Mouse (Mus musculus) skeletal muscle tissue, adult 2 months (tissue): ENCODE measurements around the gene Treh.
A peak's percentile ranks its signal among the peaks of the same experiment; 100 is the strongest.
"Not testable (repeated sequence)": the region's sequence is repeated elsewhere in the genome, so short reads cannot be mapped to it uniquely, and the experiment has no call there.

Source experiments
- DNase-seq: peaks from one replicate; pipeline ENCODE4 v3.0.0-alpha.2; 2012; ENCODE audit warnings: low read depth, low spot score

Gene Treh

DNA sequence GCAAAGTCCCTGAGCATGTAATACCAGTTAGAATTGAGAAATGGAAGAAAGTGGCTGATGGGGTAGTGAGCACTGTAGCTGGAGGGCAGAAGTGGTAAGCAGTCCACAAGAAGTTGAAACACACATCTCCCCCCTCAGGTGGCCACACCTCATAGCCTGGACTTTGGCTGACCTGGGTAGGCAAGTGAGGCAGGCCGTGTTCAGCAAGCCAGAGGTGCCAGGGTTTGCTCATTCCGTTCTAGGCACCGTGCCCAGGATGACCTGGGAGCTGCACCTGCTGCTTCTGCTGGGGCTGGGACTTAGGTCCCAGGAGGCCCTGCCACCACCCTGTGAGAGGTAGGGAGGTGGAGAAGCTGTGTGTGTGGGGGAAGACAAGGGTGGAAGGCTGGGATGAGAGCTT lies at the start of gene Treh:
Gene Treh (plus strand): TSS at position 229 of the 400 bp plus-strand sequence.
- peak; percentile 46 for DNase-seq

DNA sequence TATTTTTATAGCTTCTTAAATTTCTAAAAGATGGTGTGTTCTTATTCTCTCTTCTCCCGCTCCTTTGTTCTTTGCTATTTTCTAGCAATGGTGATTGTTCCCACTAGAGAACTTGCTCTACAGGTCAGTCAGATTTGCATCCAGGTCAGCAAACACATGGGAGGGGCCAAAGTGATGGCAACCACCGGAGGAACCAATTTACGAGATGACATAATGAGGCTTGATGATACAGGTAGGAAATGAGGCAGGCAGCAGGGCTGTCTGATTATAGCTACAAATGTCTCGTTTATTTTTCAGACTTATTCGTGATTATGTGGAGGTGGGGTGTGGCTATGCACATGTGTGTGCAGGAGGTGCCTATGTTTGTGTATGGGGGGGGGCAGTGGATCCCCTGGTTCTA lies 48.6 kb upstream of the Treh start:
- DNase-seq, result no peak

DNA sequence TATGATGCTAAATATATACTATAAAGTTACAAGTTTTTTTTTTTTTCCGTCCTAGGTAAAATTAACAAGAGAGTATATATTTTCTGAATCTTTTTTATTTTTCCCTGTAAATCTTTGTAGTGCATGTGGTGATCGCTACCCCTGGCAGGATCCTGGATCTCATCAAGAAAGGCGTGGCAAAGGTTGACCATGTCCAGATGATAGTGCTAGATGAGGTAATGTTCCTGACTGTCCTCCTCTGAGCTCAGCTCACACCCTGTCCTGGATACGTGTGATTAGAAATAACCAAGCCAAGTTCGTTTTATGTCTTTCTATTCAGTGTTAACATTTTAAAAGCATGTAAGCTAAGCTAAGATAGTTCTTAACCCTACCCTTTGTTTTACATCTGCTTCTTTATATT lies 46.8 kb upstream of the Treh start:
- no peak for DNase-seq

DNA sequence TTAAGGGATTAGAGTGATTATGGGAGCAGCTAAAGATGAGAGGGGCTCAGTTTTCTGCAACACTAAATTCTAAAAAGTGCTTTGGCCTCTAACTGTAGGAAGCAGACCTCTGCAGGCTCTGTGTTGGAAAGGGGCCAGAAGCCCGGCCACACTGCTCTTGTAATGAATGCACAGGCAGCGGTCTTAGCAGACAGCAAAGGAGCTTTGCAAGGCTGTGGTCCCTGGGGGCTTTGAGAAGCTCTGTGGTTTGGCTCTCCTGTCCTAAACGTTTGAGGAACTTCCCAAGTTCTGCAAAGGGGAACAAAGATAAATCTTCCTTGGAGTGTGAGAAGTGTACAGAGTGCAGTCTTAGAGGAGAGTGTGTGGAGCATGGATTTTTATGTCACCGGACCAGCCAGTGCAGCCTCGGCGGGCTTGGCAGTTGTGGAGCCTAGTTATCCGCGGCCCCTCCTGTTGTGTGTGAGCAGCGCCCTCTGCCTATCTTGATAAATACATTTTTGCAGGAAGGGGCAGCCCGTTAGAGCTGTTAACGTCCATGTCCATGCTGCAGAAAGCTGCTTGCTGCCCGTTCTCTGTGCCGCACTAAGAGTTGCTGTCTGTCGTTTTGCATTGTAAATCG lies 35.4 kb upstream of the Treh start:
- DNase-seq, result peak; percentile 66

DNA sequence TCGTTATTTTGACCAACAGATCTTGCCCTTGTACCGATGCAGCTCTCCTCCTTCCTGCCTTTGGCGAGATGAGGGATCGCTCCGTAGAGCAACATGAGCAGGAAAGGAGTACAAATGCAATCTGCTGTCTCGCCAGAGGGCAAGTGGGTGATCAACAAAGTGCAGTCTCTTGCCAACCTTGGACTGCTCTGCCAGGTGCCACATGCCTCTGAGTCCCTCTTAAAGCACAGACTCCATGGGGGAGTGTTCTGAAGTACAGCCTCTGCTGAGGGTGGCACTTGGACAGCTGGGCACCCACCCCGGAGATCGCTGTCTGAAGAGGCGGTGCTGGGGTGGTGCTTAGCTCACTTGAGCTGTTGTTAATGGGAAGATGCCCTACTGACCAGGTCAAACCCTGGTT lies 34.3 kb upstream of the Treh start:
- DNase-seq, result not testable (repeated sequence)

DNA sequence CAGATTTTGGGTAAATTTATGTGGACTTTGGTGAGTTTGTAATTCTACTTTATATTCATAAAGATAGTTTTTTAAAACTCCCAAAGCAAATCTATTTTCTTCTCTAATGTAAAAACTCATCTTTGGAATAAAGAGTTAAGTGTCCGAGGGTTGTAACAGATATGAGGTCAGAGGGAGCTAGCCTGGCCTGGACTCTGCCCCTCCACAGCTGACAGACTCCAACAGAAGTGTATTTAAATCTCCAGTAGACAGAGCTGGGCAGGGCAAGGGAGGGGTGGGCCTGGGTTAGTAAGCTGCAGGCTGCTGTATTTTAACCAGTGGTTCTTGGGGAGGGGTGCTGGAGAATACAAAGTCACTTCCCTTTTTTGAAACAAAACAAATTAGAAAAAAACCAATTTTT lies 33.0 kb upstream of the Treh start:
- DNase-seq, result not testable (repeated sequence)

GRCm38 (mm10) chr9:44640646-44641357 lies 32.2 kb upstream of the Treh start:
- DNase-seq, result no peak

GRCm38 (mm10) chr9:44641616-44642015 lies 31.4 kb upstream of the Treh start:
- DNase-seq, result no peak

DNA sequence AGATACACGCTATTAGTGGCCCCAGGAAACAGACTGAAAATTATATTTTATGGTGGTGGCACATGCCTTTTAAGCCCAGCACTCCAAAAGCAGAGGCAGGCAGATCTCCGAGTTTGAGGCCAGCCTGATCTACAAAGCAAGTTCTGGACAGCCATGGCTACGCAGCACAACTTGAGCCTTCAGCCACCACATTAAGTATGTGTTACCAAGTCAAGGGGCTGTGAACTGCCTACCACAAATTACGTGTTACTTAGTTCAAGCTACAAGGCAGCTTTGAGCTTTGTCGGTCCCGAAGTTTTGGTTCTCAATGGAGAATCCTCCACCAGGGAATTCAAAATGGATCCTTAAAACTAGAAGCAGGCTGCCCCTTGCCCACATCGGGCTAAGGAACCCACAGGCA lies 29.9 kb upstream of the Treh start:
- DNase-seq, result no peak

DNA sequence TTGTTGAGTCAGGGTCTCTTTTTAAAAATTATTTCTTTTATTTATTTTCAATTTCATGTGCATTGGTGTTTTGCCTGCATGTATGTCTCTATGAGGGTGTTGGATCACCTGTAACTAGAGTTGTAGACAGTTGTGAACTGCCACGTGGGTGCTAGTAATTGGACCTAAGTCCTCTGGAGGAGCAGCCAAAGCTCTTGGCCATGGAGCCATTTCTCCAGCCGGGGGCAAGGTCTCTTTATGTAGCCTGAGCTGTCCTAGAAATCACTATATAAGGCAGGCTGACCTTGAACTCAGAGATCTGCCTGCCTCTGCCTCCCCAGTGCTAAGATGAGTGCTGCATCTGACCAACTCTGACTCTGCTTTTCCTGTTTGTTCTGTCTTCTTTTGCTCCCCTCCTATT lies 28.8 kb upstream of the Treh start:
- no peak for DNase-seq

- DNase-seq, result peak; percentile 46
Observed at GRCm38 (mm10) chr9:44645481-44645880, 27.6 kb upstream of the Treh start.

- no peak for DNase-seq
Observed at GRCm38 (mm10) chr9:44645924-44646323, 27.1 kb upstream of the Treh start.

- DNase-seq, result no peak
Observed at GRCm38 (mm10) chr9:44646366-44646765, 26.7 kb upstream of the Treh start.

DNA sequence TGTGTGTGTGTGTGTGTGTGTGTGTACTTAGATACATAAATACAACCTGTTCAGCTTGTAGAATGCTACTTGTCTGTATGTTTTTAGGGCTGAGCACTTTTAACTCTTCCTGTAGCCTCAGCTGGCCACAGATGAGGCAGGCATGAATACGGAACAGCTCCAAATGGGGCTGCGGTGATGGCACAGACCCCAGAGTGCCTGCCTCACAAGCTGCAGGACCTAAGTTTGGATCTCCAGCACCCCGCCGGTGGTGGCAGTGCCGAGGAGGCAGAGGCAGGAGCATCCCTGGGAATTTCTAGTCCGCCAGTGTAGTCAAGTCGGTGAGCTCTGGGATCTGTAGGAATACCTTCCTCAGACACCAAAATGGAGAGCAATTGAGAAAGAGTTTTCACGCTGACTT lies 26.0 kb upstream of the Treh start:
- no peak for DNase-seq

GRCm38 (mm10) chr9:44647656-44648055 lies 25.4 kb upstream of the Treh start:
- no peak for DNase-seq

GRCm38 (mm10) chr9:44648881-44649281 lies 24.2 kb upstream of the Treh start:
- no peak for DNase-seq

DNA sequence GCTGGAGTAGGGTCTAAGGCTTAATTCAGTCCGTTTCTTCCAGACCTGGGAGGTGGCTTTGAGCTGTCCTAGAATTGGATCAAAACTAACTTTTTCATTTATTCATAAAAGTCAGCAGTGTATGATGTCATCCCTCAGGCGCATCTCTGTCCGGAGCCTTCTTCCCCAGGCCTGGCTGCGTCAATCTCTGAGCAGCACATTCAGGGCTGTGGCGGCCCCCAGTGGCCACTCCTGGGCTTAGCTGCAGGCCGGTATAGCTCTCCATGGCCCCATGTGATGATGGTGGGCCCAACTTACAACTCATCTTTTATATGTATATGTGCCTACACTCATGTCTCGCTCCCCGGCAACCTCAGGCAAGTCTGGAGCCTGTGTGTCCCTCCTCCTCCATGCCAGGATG lies 21.0 kb upstream of the Treh start:
- DNase-seq, result peak; percentile 53

DNA sequence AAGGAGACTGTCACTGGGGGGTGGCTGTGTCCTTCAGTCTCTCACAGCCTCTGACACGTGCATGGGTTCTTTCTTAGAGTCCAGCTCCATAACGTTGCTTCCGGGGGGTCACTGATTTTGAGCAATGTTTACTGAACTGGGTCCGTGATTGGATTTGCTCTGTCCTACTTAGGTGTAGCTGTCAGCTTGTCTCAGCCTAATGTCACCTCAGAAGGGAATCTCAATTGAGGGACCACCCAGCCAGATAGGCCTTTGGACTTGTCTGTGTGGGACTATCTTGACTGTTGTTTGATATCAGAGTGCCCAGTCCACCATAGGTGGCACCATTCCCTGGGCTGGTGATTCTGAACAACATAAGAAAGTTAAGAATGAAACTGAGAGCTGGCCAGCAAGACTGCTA lies 19.1 kb upstream of the Treh start:
- no peak for DNase-seq

GRCm38 (mm10) chr9:44655098-44656066 lies 17.7 kb upstream of the Treh start:
- peak; percentile 75 for DNase-seq

GRCm38 (mm10) chr9:44663706-44664105 lies 9.3 kb upstream of the Treh start:
- no peak for DNase-seq

- no peak for DNase-seq
Observed at GRCm38 (mm10) chr9:44671416-44671815, 1.6 kb upstream of the Treh start.

DNA sequence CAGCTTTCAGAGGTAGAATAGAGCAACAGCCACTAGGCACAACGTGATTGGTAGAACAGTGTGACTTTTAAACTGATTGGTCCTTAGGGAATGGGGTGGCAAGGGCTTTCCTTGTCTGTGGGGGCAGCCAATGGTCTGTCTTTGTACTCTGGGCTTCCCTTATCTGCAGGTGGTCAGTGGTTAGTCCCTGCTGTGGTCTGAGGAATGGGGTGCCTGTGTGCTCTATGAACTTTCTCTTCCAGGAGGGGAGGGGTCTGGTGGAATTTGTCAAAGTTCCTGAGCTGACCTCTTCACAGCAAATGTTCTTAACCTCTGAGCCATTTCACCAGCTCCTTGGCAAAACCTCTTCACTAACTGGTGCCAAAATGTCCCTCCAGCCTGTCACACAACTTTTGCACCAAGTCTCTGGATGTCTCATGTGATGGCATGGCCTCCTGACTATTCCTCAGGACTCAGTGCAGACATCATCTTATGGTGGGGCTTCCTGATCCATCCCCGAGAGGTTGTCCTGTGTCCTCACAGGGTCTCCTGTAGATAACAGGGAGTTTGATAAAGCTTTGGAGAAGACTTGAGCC lies 655 bp upstream of the Treh start:
- DNase-seq, result no peak
